Mouse (Mus musculus) bone marrow macrophage, adult 2 months (primary cell): ENCODE results near the gene Slc17a8. TPM values are rescaled to one million over a fixed set of nuclear protein-coding genes. Genes with fewer than 3 reads are reported as not detected.
"Not testable (repeated sequence)": the region's sequence is repeated elsewhere in the genome, so short reads cannot be mapped to it uniquely, and the experiment has no call there.

Experiments used
- H3K27ac ChIP-seq: 2 replicates; pipeline ENCODE4 v1.5.1; 2012; ENCODE audit warnings: low read depth, low read length; ENCODE audit not compliant: insufficient read depth
- H3K4me1 ChIP-seq: 2 replicates; pipeline ENCODE4 v1.6.1; 2012; ENCODE audit warnings: low read length; ENCODE audit not compliant: control insufficient read depth, insufficient read depth
- H3K4me3 ChIP-seq: 2 replicates; pipeline ENCODE4 v1.5.1; 2012; ENCODE audit warnings: mild to moderate bottlenecking, low read length, moderate library complexity; ENCODE audit not compliant: insufficient read depth
- CTCF ChIP-seq: IDR thresholded peaks from 2 replicates; pipeline ENCODE4 v1.5.1; 2012; ENCODE audit warnings: low read depth, mild to moderate bottlenecking, low read length, moderate library complexity
- POLR2A ChIP-seq: IDR thresholded peaks from 2 replicates; pipeline ENCODE4 v1.6.1; 2012; ENCODE audit warnings: mild to moderate bottlenecking, low read depth, low read length, borderline replicate concordance
- polyA plus RNA-seq: library from polyadenylated mRNA; stranded (reverse); fragments of >200 nt; gene quantifications from 2 replicates; pipeline ENCODE4 v1.2.4, GENCODE M21; 2012; ENCODE audit not compliant: missing spikeins, insufficient read depth, insufficient read length

Gene Slc17a8
- polyA plus RNA-seq, 1 experiment, result 0.32 TPM

DNA sequence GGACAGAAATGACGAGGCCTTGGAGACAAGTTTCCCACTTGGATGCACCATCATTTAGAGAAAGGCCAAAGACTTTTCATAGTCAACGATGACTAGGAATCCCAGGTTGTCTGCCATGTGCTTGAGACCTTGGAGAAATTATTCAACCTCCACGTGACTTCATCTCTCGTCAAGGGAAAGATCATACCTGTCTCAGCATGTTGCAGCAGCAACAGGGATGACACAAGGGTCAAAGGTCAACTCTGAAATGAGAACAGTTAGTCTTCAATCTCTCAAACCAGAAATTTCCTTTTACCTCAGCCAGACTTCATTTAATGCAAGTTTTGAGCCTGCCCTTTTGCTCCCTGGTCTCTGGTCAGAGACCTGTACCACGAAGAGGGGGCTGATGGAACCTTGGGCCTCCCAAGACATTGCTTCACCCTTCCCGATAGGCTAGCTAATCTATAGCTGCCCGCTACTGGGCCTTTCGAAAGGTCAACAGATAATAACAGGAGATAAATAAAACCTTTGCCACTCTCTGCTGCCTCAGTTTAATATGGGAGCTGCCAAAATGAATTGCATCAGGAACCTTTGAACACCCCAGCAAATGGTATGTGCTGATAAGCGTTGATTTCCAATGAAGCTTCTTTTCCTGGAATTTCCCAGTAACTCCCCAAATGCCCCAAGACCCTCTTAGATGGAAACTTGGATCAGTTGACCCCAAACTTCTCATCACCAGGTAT, 55.6 kb downstream of the Slc17a8 start:
- Histone ChIP-seq H3K4me1 (no peaks in the 10 kb centered on the region), H3K4me3 (no peak overlapping the region), H3K27ac (no peak overlapping the region)
- TF ChIP-seq POLR2A, result no peak

DNA sequence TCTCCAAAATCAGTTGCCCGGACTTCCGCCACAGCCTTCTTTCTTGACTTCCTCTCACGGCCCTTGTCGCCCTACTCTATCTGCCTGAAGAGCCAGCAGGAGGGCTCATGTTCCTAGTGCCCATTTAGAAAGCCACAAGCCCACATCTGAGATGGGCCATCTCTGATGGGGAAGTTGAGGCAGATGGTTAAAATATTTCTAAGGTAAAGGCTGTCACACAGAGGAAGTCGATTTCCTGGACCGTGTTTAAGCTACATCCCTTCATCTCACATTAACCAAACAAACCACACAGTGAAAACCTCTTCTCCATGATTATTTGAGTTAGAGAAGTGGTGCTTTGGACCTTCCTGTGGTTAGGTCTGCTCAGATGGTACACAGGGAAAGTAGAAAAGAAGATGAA, 58.9 kb downstream of the Slc17a8 start:
- peaks cover 10% of the 10 kb centered on the region for H3K4me1 ChIP-seq
- no peak for TF ChIP-seq POLR2A
- TF ChIP-seq CTCF, result no peak
- H3K27ac ChIP-seq, result no peak overlapping the region
- no peak overlapping the region for H3K4me3 ChIP-seq

DNA sequence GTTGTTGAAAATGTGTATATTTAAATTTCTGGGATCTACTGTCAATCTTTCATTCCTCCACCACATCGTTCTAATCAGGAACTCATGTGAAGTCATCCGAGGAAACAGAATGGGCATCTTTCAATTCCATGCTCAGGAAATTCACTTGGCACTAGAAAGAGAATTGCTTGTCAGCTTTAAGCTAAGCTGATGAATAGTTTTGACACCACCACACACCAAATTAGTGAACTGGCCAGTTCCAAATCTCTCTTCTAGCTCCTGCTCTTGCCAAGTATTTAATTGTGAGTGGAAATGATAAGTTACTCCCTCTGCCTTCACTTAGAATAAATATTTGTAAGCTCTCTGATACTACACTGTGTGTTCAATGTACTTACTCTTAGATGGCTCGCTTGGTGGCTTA, 61.7 kb downstream of the Slc17a8 start:
- Histone ChIP-seq H3K4me3 (no peak overlapping the region), H3K27ac (no peak overlapping the region), H3K4me1 (peaks cover 15% of the 10 kb centered on the region)
- no peak for TF ChIP-seq CTCF
- no peak for TF ChIP-seq POLR2A

DNA sequence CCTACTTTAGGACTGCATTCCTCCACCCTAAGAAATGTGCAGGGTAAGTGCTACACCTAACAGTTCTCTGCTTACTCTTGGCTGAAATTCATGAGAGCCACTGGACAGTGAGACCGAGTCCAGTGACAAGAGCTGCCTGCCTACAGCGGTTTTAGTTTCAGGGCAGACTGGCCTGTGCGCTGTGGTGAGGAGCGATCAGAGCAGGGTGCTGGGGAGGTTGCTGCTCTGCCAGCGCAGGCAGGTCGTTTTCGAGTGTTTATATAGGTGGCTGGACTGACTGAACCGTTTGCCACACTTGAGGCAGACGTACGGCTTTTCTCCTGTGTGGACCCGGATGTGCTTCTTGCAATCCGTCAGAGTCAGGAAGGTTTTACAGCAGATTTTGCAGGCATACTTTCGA, 66.2 kb downstream of the Slc17a8 start:
- not testable (repeated sequence) for H3K27ac ChIP-seq, H3K4me3 ChIP-seq
- H3K4me1 ChIP-seq, result peaks cover 14% of the 10 kb centered on the region

DNA sequence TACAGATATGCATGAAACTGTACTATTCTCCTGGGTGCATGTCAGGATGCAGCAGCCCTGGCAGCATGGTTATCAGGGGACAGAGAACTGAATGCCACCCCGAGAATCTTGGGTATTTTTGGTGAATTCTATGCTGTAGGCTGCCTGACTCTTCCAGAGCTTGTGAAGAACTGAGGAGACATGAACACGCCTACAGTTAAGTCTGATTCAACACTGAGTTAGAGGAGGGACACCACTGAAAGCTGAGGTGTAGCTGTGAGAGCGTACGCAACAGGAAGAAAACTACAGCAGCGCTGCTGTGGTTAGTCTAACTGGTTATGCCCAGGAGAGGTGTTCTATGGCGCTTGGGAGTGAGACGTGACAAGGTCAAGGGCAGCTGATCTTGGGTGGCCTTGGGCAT, 67.2 kb downstream of the Slc17a8 start:
- H3K27ac ChIP-seq, H3K4me3 ChIP-seq, H3K4me1 ChIP-seq: not testable (repeated sequence)

DNA sequence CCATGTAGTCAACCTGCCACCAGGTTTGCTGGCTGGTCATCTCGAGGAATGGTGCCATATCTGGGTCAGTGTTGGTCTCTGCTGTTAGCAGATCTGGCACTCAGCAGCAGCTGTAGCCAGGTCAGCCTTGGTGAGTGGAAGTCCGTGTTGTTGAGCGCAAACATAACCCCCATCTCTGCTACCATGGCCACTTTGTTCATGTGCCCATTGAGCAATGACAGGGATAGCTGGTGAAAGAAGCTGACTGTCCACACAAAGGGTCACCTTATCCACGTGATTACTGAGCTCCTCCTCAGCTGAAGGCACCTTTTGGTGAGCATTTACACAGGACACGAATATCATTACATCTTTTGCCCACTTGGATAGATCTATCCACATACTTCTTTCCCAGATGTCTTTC, 68.0 kb downstream of the Slc17a8 start:
- no peak overlapping the region for H3K27ac ChIP-seq
- peaks cover 5% of the 10 kb centered on the region for H3K4me1 ChIP-seq
- TF ChIP-seq POLR2A (no peak), CTCF (no peak)
- no peak overlapping the region for H3K4me3 ChIP-seq

DNA sequence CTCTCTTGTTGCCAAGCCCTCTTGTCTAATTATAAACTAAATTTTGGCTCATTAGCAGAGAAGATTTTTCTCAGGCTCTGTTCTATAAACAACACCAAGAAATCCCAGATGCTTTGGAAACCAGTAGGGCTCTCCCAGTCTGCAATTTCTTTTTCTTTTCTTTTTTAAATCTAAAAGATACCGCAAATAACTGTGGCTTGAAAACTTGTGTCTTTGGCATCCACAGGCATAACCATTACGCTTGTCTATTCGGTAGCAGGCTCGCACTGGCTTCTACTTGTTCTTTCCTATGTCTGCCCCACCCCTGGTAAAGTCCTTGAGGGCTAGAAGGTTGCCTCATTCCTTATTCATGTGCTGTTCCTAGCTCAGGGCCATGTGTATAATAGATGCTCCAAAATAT, 69.4 kb downstream of the Slc17a8 start:
- no peak overlapping the region for H3K27ac ChIP-seq
- H3K4me3 ChIP-seq, result no peak overlapping the region
- peaks cover 5% of the 10 kb centered on the region for H3K4me1 ChIP-seq
- TF ChIP-seq POLR2A (no peak), CTCF (no peak)

DNA sequence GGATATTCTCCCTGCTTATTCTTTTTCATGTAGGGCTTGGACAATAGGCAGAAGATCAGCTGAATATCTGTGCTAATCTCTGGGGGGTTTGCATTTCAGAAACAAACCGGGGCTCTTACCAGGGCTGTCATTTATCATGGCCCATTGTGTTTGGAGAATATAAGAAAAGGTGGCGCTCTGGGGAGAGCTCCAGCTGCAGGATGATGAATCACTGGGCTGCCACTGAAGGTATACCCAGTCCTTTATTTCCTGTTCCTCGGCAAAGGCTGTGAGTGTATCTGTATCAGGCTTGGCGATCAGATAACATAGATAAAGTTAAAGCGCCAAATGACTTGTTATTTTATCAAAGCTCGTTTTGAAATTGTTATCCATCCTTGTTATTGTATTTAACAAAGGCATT, 73.0 kb downstream of the Slc17a8 start:
- Histone ChIP-seq H3K4me3 (no peak overlapping the region), H3K4me1 (no peaks in the 10 kb centered on the region), H3K27ac (no peak overlapping the region)
- TF ChIP-seq CTCF, result no peak
- no peak for TF ChIP-seq POLR2A

DNA sequence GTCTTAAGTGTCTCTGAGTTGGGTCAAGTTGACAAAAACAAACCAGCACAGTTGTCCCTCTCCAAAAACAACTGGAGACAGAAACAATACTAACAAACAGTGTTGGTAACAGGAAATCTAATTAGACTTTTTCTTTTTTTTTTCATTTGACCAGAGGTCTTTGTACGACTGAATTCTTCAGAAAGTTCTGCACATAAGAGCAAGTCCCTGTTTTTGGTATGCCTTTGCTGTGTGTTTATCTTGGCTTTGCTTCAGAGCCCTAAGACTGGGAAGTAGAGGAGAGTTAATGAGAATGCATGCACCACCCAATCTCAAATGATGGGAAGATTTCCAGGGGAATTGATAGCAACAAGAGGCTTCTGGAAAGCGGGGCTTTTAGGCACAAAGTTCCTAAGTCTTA, 74.1 kb downstream of the Slc17a8 start:
- Histone ChIP-seq H3K4me3 (no peak overlapping the region), H3K27ac (no peak overlapping the region), H3K4me1 (no peaks in the 10 kb centered on the region)
- TF ChIP-seq POLR2A (no peak), CTCF (no peak)

DNA sequence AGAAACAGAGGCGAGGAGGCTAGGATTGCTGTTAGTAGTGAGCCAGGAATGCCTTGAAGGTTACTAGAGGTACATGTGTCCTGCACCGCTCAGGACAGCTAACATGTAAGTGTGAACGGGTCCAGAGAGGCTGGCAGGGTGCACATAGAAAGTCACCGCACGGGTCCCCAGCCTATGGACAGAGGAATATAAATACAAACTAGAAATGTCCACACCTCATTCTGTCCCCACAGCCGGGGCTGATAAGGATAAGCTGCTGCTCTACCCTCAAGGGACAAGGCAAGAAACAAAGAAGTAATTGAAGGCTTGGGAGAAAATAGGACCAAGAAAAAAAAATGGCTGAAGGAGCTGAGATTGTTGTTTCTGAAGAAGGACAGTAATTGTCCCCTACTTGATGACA, 77.2 kb downstream of the Slc17a8 start:
- TF ChIP-seq CTCF (no peak), POLR2A (no peak)
- no peak overlapping the region for H3K4me3 ChIP-seq
- H3K4me1 ChIP-seq, result no peaks in the 10 kb centered on the region
- no peak overlapping the region for H3K27ac ChIP-seq

DNA sequence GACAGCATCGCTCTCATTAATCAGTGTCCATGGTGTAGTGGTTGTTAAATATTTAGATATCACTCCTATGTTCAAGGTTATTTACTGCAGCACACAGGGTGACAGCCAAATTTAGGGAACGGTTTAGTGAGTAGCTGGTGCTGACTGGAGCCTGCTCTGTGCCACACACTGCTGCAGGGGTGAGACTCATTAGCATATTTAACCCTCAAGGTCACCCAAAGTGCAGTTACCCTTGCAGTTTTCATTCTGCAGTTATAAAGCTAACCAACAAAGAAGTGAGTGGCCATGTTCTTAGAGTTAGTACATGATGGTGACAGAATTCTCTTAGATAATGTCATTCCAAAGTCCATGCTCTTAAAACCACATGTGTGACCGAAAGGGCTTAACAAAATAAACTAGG, 78.7 kb downstream of the Slc17a8 start:
- Histone ChIP-seq H3K4me1 (no peaks in the 10 kb centered on the region), H3K27ac (no peak overlapping the region), H3K4me3 (no peak overlapping the region)
- no peak for TF ChIP-seq CTCF
- TF ChIP-seq POLR2A, result no peak
